8 mouse cellular contexts compared by ENCODE assay signal in the genomic region with DNA sequence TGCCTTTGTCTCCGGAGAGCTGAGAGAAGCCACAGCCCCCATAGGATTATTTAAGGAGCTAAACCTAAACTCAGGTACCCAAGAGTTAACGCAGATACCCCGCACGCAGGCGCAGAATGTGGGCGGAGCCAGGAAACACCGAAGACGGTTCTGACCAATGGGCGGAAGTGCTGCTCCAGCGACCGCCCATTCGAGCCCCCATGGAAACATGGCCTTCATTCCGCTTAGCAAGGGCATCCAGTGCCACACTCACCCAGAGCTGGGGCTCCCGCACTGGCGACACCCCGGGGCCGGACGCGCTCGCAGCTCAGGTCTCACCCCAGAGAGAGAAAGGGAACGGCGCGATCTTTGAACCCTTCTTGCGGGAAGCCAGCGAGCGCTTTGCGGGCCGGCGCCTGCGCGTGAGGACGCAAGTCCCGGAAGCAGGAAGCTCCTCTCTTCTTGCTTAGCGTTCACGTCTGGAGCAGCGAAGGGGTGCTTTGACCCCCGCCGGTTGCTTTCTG. TPM values are rescaled to one million over a fixed set of nuclear protein-coding genes. Genes with fewer than 3 reads are reported as not detected.
DNase-seq lines count a peak whose midpoint lies in the region; ATAC-seq lines count a peak whose summit lies in the region.

A gene (minus strand): TSS at position 390 of the 503 bp plus-strand sequence.

- DNase-seq in adrenal gland, adult (ENCODE audit: inconsistent age in 2 of 2, low spot score in 1 of 2) = peak; percentile 95 to 98
- DNase-seq in embryo, embryonic 10.5 days (ENCODE audit: low spot score) = peak; percentile 97
- DNase-seq in gastrocnemius, postnatal 14 days = peak; percentile 94
- peak; percentile 90 to 97 for DNase-seq in left cerebral cortex, postnatal 10 days (ENCODE audit: extremely low spot score in 1 of 2, low spot score in 2 of 2)
- DNase-seq in right cerebral cortex, postnatal 25 days = peak; percentile 94
- DNase-seq in urinary bladder, postnatal 4 days (ENCODE audit: low spot score in 2 of 2) = peak; percentile 88 to 94

- intact Hi-C loops in gastrocnemius, postnatal 14 days (cut with DNase I; ENCODE audit: low total_unique reads) = no loop called here
- intact Hi-C loops in left cerebral cortex, postnatal 10 days (cut with DNase I) = no loop called here

- ATAC-seq in inflammation-experienced regulatory T-cells, adult 6 months = peak; percentile 98
- ATAC-seq in megakaryocyte-erythroid progenitor cell, adult 5-6 weeks (replicated peaks; ENCODE audit: low FRiP score, low TSS enrichment, poor library complexity, severe bottlenecking) = peak; percentile 96

RNA-seq across cellular contexts. Expression of the gene that starts here (rescaled TPM):
- 1 to 10 TPM; 3.6 to 4.5 TPM for total RNA-seq in gastrocnemius, postnatal 14 days (2021)
- polyA plus RNA-seq in inflammation-experienced regulatory T-cells, adult 6 months (2017; shearing (Covaris generic)) = 10 to 100 TPM in 1 of 3 experiments, 1 to 10 TPM in 2; 7.1 to 14.5 (median 7.4) TPM
- 10 to 100 TPM; 10.9 to 11.9 TPM for total RNA-seq in left cerebral cortex, postnatal 10 days (2021)
- 7.6 and 10.9 TPM in 2 replicates for total RNA-seq in megakaryocyte-erythroid progenitor cell, adult 5-6 weeks (2014; fragmentation: Nextera tagmentation)
- 13.1 and 17.1 TPM in 2 replicates for total RNA-seq in megakaryocyte-erythroid progenitor cell, adult 5-6 weeks (2017)

Comparison
In these comparisons a context has a peak if more than half of its experiments do, and no peak if none do; other contexts are left out.
1. Peak in every context shown above with its lines: DNase-seq and ATAC-seq.